Mouse (Mus musculus) cerebellum, adult 8-10 months (tissue): ENCODE measurements at regions not wholly inside any gene's neighbourhood (a gene's known extent, or its start where the extent isn't known, plus 50 kb on each side); places are given as distances from the start of the nearest gene placed in this dataset.

ENCODE experiments used
- DNase-seq: peaks from one replicate; pipeline ENCODE4 v3.0.0; 2022

DNA sequence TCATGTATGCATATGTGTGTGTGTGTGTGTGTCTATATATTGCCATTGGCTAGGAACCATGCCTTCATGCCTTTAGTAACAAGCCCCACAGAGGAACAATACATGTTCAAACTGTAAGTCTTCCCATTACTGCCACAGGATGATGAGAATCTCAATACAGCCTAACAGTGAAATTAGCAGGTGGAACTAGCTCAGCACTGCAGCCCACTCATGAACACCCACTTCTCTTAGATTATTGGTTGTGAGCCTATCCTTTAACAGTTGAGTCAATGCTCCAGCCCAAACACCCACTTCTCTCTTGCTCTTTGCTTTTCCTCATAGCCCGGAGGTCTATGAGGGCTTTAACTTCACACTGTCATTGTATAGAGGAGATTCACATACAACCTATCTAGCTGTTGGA lies 287.5 kb upstream of the Plxna2 start:
- DNase-seq = no peak

DNA sequence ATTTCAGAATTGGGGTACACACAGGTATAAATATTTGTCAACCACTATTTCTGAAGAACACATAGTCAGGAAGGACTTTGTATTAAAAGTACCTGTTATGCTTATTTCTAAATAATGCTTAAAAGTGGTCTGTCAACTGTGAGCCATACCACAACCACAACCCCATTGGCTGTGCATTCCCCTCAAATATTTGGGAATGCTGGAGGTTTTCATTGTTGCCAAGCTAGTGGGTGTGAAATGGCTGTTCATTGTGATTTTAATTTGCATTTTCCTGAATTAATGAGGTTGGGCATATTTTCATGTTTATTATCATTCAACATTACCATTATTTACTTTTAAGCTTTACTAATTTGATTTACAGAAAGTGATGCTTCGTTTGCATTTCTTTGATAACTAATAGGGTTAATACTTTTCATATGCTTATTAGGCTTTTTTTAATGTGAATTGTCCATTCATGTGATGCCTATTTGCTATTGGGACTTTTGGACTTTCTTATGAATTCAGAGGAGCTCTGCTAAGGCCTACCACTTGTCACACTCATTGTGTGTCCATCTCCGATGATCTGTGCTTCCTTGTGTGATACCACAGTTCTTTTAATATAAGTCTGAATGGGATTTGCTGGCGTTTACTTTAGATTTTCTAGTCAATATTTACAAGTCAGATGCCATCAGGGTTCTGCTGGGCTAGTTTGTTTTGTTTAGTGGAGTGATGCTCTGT lies 297.5 kb upstream of the Plxna2 start:
- DNase-seq = no peak

DNA sequence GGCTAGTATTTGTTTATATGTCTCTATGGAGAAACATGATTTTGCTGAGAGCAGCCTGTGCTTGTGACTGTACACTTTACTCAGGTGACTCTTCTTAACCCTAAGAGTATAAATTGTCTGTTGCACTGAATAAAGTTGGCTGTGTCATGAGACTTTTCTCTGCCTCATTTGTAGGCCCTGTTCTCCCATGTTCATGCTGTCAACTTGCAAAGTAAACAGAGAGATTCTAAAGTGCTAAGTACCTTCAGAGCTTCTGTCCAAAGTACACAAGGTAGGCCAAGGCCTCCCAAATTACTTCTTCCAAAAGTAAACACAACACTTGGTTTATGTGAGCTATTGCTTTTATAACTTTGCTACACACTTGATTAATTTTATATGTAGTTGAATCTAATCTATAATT lies 299.7 kb upstream of the Plxna2 start:
- no peak for DNase-seq

DNA sequence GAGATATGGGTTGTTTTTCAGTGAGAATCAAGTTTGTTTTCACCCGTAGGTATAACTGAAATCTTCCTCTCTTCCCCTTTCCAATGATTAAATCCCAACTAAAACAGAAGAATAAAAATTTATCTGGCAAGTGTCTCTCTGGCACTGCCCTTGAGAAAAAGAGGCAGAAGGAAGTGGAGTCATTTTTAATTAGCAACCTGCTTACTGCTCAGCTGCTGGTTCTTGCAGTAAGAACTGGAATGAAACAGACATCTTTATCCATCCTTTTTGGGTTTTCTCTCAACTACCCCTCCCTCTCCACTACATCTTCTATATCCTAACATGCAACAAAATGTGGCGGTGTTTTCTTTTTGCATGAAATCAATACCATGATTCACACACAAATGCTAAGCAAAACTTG lies 302.4 kb upstream of the Plxna2 start:
- DNase-seq = no peak

DNA sequence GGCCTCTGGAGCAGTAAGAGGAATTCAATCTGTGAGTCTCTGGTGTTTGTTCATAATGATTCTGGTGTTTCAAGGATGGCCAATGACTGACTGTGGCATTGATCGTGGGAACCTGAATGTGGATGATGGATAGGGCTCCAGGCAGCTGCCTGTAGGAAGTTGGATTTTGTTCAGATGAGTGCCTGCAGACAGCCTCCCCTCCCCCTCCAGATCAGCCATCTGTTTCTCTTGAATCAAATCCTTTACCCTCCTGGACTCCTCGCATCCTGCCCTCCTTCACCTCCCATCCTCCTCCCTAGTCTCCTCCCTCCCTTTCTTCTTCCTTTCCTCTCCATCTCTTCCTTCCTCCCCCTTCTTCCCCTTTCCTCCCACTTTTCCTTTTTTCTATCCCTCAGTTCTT lies 307.6 kb upstream of the Plxna2 start:
- peak; percentile 27 for DNase-seq

- no peak for DNase-seq
Observed at GRCm38 (mm10) chr1:194308648-194309047, 309.4 kb upstream of the Plxna2 start.

GRCm38 (mm10) chr1:194303951-194304350 lies 314.1 kb upstream of the Plxna2 start:
- DNase-seq = no peak

- no peak for DNase-seq
Observed at GRCm38 (mm10) chr1:194302775-194303174, 315.2 kb upstream of the Plxna2 start.

GRCm38 (mm10) chr1:194281941-194282340 lies 336.1 kb upstream of the Plxna2 start:
- no peak for DNase-seq

DNA sequence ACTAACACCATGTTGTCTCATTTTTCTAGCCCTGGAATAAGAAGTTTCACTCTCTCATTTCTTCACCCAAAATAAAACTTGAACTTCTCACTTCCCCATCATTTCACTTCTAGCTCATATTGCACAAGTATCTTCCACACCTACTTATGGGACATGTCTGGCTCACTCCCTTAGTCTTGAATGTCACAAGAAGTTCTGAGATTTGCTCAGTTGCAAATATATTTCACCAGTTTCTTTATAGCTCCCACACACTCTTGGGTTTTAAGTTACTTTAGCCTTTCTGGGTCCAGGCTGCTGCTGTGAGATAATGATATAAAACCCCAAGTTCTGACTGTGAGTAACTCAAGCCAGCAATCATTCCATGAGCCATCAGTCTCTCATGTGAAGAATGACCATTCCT lies 350.0 kb upstream of the Plxna2 start:
- no peak for DNase-seq

- DNase-seq = no peak
Observed at GRCm38 (mm10) chr1:194262374-194262773, 355.6 kb upstream of the Plxna2 start.

- DNase-seq = no peak
Observed at GRCm38 (mm10) chr1:194259957-194260356, 358.1 kb upstream of the Plxna2 start.

DNA sequence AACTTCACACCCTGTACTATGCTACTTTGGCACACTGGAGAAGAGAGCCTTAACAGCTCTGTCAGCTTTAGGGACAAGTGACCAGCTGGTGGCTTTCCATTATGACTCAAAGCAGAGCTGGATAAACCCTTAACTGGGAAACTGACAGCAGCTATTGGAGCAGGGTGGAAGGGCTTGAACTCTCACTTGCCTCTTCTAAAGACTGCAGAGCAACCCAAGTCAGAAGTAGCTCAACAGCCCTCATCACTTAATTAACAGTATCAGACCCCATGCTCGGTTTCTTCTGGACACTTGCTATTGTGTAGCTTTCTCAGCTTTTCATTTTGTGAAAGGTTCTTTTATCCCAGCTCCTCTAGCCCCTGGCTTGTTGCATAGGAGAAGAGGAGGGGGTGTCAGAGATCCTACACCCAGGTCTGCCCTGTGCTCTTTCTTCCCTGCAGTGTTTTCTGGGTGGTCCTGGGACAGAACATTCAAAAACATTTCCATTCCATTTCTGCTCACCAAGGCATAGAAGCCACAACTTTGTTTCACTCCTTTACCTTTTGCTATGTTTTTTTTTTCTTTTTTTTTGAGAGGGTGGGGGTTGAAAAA lies 373.1 kb upstream of the Plxna2 start:
- DNase-seq = no peak

- DNase-seq = no peak
Observed at GRCm38 (mm10) chr1:194241111-194241510, 376.9 kb upstream of the Plxna2 start.

DNA sequence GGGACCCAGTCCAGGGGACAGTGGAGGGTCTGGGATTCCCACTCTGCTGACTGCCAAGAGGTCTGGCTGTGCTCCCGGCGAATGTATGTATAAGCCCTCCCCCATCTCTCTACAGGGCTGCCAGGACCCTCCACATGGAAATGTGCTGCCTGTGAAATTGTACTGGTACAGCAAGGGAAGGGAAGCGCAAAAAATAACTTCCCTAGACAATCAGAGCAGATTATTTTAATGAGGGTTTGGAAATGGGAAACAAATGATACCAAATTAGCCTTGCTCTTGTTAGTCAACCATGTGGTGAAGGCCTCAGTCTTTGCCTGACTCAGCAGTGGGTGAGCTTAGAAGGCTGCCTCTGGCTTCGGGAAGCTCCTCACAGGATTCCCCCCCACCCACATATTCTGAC lies 386.8 kb upstream of the Plxna2 start:
- no peak for DNase-seq

DNA sequence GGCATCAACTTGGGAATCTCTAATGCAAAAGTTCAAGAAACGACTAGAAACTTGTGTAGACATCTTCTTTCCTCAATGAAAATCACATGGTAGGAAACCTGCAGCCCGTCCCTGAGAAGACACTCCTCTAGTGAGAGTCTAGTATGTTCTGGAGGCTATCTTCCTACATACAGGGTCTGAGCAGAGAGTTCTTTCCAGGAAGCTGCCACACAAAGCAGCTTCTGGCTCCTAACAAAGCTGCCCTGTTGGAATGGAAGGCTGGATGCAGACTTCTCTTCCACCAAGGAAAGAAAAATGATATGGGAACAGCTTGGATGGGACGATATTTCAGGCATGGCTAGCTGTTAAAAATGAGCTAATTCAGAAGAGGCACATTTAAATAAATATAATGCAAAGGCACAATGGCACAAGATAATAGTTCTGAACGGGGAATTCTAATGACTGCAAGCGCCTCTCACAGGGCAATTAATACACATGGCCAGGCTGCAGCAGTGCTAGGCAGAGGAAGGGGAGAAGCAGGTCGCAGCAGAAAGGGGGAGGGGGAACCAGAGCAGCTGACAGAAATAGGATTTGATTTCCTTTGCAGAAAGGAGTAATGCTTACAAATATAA lies 391.4 kb upstream of the Plxna2 start:
- no peak for DNase-seq

GRCm38 (mm10) chr1:194225786-194226185 lies 392.2 kb upstream of the Plxna2 start:
- DNase-seq = no peak

- no peak for DNase-seq
Observed at GRCm38 (mm10) chr1:194224046-194224445, 394.0 kb upstream of the Plxna2 start.

DNA sequence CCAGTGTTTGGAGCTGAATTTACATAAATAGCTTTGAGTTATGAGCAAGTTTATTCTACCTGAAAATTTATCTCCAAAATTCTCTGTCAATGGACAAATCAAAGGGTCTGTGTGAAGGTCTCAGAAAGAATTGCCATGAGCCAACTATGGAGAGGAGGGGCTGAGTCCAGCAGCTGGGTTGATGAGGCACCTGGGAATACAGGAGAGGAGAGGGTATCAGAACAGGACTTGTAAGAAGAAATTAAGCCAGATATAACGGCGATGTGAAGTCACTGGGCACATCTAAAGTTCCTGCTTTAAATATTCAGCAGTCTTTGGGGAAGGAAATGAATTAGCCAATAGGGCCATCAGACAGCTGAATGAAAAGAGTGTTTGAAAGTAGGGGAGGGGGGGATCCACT lies 394.4 kb upstream of the Plxna2 start:
- DNase-seq = no peak

DNA sequence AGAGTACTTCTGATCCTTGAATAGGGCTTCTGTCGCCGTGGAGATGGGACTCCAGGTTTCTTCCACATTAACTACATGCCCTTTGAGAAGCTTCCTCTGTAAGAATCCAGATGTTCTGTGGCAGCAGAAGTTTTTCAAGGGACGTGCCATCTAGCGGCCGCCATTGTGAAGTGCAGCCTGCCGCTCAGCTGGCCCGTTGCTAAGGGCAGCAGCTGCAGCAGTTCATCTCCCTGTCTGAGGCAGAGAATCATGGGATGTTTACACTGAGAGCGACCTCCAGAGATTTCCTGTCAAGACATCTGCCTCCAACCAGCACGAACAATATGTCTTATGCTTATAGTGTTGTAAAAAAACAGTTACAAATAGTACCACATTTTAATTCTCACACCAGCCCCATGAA lies 395.0 kb upstream of the Plxna2 start:
- DNase-seq = peak; percentile 23

DNA sequence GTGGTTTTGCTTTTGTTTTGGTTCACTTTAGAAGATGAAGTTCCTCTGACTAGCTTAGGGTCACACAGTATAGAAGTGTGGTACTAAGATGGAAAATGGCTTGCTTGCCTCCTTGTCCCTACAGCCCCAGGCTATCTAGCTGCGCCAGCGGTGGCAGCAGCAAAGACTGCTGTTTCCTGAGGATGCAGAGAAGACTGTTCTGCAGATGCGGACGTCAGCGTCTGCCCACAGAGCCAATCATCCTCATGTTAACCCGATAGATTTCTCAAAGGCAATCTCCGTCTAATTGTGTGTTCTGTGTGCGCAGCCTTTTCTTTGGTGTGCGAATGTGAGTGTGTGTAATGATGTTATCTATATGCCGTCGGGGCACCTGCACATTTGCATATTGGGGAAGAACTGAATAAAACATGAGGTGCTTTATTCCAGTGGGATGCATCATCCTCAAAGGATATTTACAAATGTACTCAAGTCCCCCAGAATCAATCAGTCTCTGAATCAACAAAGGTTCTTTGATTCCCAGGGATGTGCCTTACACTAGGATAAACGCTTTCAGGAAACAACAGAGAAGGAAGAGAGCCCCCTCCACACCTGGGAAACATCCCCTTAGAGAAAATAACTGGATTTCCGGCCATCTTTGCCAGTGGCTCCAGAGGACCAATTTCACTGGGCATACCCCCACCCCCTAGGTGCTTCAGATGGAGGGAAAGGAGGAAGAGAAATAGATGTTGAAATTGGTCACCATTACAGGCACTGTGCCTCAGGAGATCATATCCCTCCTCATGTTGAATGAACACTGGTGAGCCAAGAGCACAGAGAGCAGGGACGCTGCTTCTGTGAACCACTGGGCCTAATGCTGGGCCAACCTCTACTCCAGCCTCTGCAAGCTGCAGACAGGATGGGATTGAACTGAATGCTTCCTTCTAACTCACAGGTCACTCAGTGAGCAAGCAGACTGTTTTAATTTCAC lies 409.7 kb upstream of the Plxna2 start:
- DNase-seq = no peak

- DNase-seq = no peak
Observed at GRCm38 (mm10) chr1:194197516-194197915, 420.5 kb upstream of the Plxna2 start.

GRCm38 (mm10) chr1:194182293-194182692 lies 435.7 kb upstream of the Plxna2 start:
- DNase-seq = no peak
